Mouse (Mus musculus): ENCODE results near the gene Clstn1.

Gene Clstn1

GRCm38 (mm10) chr4:149586044-149586782 is at the start of gene Clstn1:
Gene Clstn1, plus strand, starts transcription at chr4:149586468.
- DNase-seq: peak; percentile 83

- DNase-seq: no peak
Measured at GRCm38 (mm10) chr4:149539441-149539840, 46.8 kb upstream of the Clstn1 start.

GRCm38 (mm10) chr4:149541935-149542334 is 44.3 kb upstream of the Clstn1 start:
- no peak for DNase-seq

- no peak for DNase-seq
Measured at GRCm38 (mm10) chr4:149542431-149542830, 43.8 kb upstream of the Clstn1 start.

GRCm38 (mm10) chr4:149542927-149543553 is 43.2 kb upstream of the Clstn1 start:
- DNase-seq: peak; percentile 88

GRCm38 (mm10) chr4:149544892-149545291 is 41.4 kb upstream of the Clstn1 start:
- peak; percentile 40 for DNase-seq

GRCm38 (mm10) chr4:149546797-149547444 is 39.3 kb upstream of the Clstn1 start:
- DNase-seq: no peak

- no peak for DNase-seq
Measured at GRCm38 (mm10) chr4:149547523-149547922, 38.7 kb upstream of the Clstn1 start.

GRCm38 (mm10) chr4:149549221-149549925 is 36.9 kb upstream of the Clstn1 start:
- DNase-seq: peak; percentile 86

- no peak for DNase-seq
Measured at GRCm38 (mm10) chr4:149550866-149551265, 35.4 kb upstream of the Clstn1 start.

GRCm38 (mm10) chr4:149551696-149552095 is 34.6 kb upstream of the Clstn1 start:
- no peak for DNase-seq

- no peak for DNase-seq
Measured at GRCm38 (mm10) chr4:149553834-149554233, 32.4 kb upstream of the Clstn1 start.

GRCm38 (mm10) chr4:149556111-149556510 is 30.2 kb upstream of the Clstn1 start:
- DNase-seq: no peak

GRCm38 (mm10) chr4:149557905-149558304 is 28.4 kb upstream of the Clstn1 start:
- no peak for DNase-seq

GRCm38 (mm10) chr4:149558389-149558788 is 27.9 kb upstream of the Clstn1 start:
- DNase-seq: no peak

GRCm38 (mm10) chr4:149561392-149561791 is 24.9 kb upstream of the Clstn1 start:
- no peak for DNase-seq

GRCm38 (mm10) chr4:149561986-149562904 is 24.0 kb upstream of the Clstn1 start:
- no peak for DNase-seq

GRCm38 (mm10) chr4:149562905-149563347 is 23.3 kb upstream of the Clstn1 start:
- DNase-seq: no peak

GRCm38 (mm10) chr4:149563941-149564361 is 22.3 kb upstream of the Clstn1 start:
- DNase-seq: no peak

- peak; percentile 90 for DNase-seq
Measured at GRCm38 (mm10) chr4:149564452-149565407, 21.5 kb upstream of the Clstn1 start.

All from kidney, postnatal 14 days (tissue).